Mouse (Mus musculus) spleen, postnatal 14 days (tissue): ENCODE data around the gene Tex21.
"Not testable (repeated sequence)": the region's sequence is repeated elsewhere in the genome, so short reads cannot be mapped to it uniquely, and the experiment has no call there.

ENCODE experiments used
- DNase-seq, 2 experiments: peaks; one replicate each; pipeline ENCODE4 v3.0.0; 2021 to 2022; ENCODE audit warnings: low spot score in 2 of 2

The Tex21 gene

DNA sequence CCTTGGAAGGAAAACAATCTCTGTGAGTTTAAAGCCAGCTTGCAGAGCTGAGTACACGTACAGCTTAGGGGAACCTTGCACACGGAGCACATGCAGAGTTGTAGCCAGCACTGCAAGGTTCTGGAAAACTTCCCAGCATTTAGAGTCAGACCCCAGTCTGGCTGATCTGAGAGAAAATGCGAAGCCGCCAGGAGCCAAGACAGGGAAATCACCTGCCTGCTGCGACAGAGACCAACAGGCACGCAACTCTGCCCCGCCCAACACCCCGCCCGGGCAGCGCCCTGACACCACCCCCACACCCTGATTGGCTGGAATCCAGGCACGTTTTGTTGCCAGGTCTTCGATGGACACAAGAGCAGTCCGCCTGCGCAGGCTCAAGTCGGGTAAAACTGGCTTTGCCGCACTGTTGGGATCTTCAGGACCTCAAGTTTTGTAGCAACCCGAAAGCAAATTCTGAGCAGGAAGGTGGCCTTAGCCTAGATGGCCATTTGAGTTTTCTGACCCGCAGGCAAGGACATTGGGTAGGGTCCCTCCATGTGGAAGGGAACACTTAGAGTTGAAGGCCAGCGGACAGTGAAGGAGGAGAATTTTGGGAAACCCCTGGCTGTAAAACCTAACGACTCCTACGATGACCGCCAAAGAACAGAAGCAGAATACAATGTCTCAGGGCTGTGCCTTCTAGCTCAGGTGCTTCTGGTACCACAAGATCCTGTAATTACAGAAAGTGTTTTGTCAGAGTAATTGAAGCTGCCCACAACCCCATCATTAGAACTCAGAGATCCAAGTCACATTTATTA, 50.4 kb downstream of the Tex21 start:
- DNase-seq: peak; percentile 60 to 64

DNA sequence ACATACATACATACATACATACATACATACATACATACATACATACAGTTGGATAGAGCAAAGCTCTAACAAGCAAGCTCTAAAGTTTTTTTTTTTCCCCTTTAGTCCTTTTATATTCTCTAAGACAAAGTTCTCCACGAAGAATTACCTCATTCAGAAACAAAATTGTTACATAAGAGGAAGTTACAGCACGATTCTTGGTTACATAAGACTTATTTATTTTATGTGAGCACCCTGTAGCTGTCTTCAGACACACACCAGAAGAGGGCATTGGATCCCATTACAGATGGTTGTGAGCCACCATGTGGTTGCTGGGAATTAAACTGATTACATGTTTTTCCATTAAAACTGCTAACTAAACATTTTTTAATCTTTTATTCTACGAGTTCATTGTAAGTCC, 52.0 kb downstream of the Tex21 start:
- DNase-seq: no peak

- DNase-seq: no peak
Observed at GRCm38 (mm10) chr12:76190940-76191339, 55.6 kb downstream of the Tex21 start.

DNA sequence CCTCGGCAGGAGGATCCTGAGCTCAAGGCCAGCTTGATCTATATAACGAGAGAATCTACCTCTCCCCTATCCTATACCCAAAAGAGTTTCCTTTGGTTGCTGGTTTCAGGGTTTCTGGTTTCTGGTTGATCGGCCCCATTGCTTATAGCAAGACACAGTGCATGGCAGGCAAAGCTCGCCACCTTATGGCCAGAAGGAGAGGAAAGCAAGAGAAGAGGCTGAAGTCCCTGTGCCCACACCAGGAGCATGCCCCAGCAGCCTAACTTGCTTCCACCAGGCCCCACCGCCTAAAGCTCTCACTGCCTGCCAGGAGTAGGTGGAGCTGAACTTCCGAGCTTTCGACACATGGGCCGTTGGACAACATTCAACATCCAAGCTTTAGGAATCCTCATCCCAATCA, 58.7 kb downstream of the Tex21 start:
- no peak for DNase-seq

DNA sequence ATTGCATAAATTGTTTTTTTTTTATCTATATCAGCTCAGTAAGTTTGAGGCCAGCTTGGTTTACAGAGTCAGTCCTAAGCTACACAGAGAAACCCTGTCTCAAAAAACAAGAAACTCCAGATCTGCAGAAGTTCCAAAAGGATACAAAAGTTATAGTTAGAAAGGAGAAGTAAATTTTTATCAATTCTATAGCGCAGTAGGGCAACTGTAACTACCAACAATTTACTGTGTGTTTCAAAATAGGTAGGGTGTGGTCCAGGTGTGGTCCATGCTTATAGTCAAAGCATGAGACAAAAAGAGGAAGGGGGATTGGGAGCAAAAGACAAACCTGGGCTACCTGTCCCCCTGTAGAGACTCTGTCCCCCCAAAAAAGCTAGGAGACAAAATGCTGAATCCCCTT, 60.1 kb downstream of the Tex21 start:
- no peak for DNase-seq

- DNase-seq: no peak
Observed at GRCm38 (mm10) chr12:76185167-76185816, 61.3 kb downstream of the Tex21 start.

DNA sequence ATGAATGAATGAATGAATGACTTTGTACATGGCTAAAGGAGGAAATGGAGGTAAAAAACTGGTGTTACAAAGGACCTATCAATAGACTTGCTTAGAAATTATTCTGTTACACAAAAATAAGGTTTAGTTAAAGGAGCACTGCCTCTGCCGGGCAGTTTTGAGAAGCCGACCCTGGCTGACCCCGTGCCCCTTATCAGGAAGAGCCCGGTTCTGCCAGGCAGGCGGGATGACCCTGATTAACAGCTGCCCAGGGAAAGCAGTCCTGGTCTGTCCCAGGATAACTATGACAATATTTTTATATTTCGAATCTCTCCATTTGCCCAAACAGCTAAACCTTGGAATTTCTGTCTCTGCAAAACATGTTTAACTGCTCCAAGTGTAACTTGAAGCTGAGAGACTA, 62.3 kb downstream of the Tex21 start:
- DNase-seq: no peak

- no peak for DNase-seq
Observed at GRCm38 (mm10) chr12:76182831-76183230, 63.7 kb downstream of the Tex21 start.

DNA sequence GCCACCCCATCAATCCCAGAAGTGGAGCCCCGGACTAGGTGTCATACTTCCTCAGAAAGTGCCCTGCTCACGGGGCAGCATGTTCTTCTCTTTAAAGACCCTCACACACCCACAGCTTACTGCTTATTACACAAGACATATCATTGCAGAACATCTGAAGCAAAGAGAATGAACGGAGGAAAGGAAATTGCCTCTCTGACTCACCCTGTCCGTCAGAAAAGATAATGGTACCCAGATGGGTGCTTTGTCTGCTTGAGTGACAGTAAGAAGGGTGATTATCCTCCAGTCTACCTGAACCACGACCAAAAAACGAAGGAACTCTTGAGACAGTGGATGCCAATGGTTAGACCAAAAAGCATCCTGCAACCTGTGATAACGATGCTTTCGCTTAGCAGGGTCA, 65.1 kb downstream of the Tex21 start:
- DNase-seq: no peak

DNA sequence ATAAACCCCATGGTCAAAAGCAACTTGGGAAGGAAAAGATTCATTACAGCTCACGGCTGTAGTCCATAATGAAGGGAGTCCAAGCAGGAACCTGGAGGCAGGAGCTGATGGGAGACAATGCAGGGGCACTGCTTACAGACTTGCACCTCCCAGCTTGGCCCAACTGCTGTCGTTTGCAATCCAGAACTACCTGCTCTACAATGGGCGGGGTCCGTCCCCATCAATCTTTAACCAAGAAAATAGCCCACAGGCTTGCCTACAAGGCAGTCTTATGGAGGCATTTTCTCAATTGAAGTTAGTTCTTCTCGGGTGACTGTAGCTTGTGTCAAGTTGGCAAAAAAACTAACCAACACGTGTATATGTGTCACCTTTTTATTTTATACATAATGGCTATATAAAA, 66.1 kb downstream of the Tex21 start:
- DNase-seq: no peak

DNA sequence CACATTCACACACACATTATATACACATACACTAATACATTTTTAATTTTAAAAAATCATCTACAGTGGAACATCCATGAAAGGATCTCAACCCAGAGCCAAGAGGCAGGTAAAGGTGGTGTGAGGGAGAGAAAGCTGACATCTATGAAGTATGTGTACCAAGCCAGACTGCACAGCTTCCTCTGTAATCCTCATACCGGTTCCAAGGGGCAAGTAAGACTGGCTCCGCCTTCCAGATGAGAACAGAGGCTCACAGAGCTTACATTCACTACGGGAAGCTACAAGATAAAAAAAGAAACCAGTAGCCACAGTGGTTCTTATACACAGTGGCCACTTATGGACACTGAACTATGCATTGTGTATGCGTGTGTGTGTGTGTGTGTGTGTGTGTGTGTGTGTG, 67.0 kb downstream of the Tex21 start:
- DNase-seq: no peak

DNA sequence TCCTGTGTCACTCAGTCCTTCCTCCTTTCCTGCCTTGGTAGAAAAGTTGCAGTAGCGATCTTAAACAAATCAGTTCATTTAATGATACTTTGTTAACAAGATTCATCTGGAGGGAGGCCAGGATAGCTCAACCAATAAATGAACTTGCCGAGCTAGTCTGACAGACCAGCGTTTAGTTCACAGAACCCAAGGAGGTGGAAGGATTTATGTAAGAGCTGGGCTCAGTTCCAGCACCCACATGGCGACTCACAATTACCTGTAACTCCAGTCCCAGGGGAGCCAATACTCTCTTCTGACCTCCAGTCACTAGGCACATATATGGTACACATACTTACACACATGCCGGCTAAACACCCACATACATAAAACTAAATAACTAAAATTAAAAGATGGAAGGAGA, 67.5 kb downstream of the Tex21 start:
- no peak for DNase-seq

DNA sequence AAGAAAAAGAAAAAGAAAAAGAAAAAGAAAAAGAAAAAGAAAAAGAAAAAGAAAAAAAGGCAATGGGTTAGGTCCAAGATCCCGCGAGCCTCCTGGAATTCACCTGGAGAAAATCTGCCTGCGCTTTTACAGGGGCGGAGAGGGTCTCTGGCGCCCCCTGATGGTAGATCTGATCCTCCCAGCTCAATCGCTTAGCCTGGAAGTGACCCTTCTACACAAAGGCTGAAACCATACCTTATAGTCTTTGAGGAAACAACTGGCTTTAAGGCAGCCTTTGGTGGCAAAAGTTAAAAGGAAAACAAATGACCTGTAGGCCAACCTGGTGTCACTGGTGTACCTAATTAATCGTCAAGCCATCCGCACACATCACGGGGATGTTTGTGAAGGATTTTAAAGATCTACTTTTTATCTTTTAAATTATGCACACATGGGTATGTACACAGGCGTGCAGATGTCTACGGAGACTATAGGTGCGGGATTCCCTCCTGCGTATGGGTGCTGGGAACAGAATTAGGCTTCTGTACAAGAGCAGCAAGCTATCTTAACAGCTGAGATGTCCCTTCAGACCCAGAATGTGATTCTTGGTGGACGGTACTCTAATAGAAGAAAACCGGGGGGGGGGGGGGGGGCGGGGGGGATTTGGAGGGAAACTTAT, 68.6 kb downstream of the Tex21 start:
- peak in 1 of 2 experiments; percentile 42 for DNase-seq

GRCm38 (mm10) chr12:76177000-76177863, 69.3 kb downstream of the Tex21 start, which contains the start of gene Esr2:
TSS of gene Esr2 (minus strand) at chr12:76177259.
- no peak for DNase-seq

GRCm38 (mm10) chr12:76165641-76166040, 80.9 kb downstream of the Tex21 start:
- DNase-seq: no peak

DNA sequence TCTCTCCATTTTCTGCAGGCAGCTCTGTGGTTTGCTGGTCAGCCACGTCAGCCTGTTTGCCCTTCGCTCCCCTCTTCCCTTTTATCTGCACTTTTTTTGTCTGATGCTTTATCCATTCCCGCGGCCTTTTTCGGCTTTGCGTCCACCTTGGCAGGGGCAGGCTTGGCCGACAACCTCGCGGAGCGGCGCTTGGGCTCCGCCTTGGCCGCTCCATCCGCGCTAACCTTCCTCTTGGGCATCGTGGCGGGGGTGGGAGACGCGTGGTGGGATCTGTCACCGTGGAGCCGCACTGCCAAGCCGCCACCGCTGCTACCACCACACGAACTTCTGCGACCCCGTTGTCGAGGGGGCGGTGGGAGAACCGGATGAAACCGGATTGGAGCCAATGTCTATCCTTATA, 94.2 kb downstream of the Tex21 start:
- not testable (repeated sequence) for DNase-seq
